Mouse (Mus musculus) adrenal gland, postnatal 4 days (tissue): ENCODE measurements around the gene Cnn1. TPM values are rescaled to one million over a fixed set of nuclear protein-coding genes. Genes with fewer than 3 reads are reported as not detected.
"Not testable (repeated sequence)": the region's sequence is repeated elsewhere in the genome, so short reads cannot be mapped to it uniquely, and the experiment has no call there.

ENCODE experiments used
- DNase-seq, 2 experiments: peaks; one replicate each; pipeline ENCODE4 v3.0.0; 2021 to 2022; ENCODE audit warnings: low spot score in 2 of 2, mixed read lengths in 2 of 2
- total RNA-seq, 2 experiments: library from RNA; stranded (reverse); gene quantifications; 2 replicates each; pipeline ENCODE4 v1.2.3; 2021

The Cnn1 gene
- total RNA-seq, 2 experiments from 2014 or later = 0.81 to 1.6 TPM

- no peak for DNase-seq
Measured at GRCm38 (mm10) chr9:22124169-22124568, 25.2 kb downstream of the Cnn1 start.

DNA sequence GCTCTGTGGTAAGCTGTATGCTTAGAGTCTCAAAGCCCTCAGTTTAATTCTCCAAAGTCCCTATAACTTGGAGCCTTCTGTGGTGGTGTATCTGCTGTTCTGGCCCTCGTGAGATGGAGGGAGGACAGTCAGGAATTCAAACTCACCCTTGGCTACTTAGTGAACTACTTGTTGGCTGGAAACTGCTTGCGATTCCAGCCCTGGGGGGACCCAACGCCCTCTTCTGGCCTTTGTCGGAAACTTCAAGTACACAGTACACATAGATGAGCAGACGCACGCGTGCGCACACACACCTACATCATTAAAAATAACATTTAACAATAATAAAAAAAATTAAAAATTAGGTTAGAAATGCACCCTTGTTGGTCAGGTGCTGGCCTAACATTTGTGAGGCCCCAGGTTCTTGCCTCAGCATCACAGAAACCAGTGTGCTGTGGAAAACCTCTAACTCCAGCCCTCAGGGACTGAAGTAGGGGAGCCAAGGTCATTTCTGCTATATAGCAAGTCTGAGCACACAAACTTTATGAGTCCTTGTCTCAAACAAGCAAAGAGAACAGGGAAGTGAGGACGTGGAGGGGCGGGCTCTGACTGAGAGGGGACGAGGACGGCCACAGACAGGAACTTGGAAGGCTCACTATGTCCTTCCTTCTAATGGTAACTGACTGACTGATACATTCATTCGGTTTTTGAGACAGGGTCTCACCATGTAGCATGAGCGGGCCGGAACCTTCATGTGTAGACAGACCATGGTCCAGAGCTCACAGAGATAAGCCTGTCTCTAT is 26.4 kb downstream of the Cnn1 start:
- DNase-seq = no peak

GRCm38 (mm10) chr9:22131226-22131981 is 32.4 kb downstream of the Cnn1 start:
- DNase-seq = no peak

- DNase-seq = no peak
Measured at GRCm38 (mm10) chr9:22132220-22132619, 33.2 kb downstream of the Cnn1 start.

DNA sequence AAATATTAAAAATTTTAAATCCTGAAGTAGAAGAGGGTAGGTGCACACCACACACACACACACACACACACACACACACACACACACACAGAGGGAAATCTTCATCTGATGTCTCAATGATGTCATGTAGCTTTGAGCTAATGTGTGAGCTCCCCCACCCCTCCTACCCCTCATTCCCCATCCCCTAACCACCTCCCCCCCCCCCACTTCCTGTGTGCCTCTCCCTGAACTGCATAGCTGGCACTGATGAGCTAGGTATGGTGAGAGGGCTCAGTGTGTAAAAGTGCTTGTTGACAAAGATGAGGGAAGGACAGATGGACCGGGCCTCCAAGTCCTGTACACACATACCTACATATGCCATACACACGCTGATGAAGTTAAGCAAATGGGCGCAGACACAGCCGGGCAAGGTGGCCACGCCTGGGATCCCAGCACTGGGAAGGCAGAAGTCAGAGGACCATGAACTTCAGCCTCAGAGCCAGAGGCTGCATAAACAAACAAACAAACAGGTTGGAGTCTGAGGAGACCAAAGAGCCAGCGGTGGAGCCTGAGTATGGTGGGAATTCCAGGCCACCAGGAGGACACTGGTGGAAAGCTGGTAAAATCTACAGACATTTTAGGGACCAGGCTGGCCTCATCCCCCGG is 35.4 kb downstream of the Cnn1 start:
- no peak for DNase-seq

DNA sequence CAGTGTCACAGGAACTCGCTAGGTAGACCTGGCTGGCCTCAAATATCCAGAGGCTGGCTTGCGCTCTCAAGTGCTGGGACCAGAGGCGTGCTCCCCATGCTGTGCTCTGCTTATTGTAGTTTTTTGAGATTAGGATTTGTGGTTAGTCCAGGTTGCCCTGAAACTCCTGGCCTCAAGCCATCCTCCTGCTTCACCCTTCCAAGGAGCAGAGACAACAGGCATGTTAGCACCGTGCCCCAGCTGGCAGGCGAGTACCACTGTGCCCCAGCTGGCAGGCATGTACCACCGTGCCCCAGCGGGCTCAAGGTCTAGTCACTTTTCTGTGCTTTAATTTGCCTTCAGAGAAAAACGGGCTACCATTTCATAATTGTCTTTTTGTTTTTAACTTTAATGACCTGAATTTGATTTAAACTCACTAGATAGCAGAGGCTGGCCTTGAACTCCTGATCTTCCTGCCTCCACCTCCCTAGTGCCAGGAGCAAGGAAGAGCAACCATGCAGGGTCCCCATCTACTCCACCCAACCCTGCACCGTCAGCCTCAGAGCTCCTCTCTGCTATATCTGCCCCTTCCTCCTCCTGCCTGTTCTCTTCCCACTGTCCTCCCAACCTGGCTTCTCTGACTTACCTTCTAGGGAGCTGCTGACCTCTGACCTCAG is 36.1 kb downstream of the Cnn1 start:
- DNase-seq = no peak

GRCm38 (mm10) chr9:22135644-22136390 is 36.8 kb downstream of the Cnn1 start, which contains the start of gene Acp5:
Gene Acp5 (minus strand): TSS chr9:22135711.
- DNase-seq = no peak

DNA sequence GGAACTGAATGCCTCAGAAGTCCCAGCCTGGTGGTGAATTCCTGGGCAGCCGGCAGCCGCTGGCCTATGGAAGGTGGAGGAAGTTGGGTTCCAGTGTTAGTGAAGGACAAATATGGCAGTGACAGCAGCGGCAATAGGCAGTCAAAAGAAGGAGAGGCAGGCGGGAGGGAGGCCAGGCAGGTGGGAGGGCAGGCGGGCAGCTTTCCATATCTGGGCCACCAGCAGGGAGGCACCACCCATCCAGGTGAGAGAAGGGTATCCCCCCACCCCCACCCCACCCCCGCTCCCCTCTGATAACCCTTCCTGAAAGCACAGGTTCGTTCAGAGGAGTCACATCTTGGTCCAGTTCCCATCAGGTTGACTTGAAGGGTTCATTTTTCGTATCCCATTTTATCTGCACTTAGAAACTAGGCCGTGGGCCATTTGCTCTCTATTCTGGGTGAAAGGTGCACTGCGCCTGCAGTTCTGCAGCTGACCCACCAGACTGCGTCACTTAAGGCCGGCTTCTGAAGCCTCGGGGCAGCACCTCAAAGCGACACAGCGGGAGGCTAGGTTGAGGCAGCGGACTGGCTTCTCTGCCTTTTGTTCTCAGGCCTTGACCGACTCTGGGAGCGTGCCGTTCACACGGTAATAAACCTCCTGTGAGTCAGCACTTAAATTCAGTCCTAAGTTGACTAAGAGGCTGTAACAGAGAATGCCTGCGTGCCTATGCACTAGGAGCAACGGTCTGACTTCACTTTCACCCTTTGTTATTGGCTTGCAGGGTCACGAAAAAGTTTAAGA is 37.9 kb downstream of the Cnn1 start:
- DNase-seq = no peak

DNA sequence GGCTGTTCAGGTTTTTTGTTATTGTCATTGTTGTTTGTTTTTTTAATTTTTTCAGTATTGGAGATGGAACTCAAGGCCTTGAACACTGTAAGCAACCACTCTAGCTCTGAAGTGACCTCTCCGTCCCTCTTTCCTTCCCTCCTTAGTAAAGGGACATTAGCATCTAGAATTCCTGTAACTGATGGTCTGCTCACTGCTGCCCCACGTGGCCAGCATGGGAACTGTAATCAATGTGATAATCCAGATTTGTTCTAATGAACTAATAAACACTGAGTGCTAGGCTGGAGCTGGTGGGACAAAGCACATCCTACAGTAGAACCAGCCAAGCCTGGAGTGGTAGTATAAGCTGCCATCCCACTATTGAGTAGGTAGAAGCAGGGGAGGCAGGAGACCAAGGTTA is 39.5 kb downstream of the Cnn1 start:
- DNase-seq = no peak

DNA sequence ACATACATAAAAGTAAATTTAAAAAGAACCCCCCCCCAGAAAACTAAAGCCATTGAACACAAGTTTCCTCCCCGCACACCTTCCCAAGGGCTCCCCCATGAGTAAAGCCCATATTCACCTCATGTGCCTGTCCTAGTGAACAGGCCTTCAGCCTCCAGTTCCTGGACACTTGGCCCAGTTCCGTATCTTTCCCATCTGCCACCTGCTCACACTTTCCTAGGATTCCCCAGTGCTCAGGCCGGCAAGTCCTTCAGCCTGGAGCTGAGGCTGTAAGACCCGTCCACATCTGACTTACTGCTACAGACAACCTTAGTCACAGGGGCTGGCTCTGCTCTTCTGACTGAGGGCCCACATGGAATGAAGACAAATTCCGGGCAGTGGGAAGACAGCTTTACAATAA is 40.7 kb downstream of the Cnn1 start:
- no peak for DNase-seq

DNA sequence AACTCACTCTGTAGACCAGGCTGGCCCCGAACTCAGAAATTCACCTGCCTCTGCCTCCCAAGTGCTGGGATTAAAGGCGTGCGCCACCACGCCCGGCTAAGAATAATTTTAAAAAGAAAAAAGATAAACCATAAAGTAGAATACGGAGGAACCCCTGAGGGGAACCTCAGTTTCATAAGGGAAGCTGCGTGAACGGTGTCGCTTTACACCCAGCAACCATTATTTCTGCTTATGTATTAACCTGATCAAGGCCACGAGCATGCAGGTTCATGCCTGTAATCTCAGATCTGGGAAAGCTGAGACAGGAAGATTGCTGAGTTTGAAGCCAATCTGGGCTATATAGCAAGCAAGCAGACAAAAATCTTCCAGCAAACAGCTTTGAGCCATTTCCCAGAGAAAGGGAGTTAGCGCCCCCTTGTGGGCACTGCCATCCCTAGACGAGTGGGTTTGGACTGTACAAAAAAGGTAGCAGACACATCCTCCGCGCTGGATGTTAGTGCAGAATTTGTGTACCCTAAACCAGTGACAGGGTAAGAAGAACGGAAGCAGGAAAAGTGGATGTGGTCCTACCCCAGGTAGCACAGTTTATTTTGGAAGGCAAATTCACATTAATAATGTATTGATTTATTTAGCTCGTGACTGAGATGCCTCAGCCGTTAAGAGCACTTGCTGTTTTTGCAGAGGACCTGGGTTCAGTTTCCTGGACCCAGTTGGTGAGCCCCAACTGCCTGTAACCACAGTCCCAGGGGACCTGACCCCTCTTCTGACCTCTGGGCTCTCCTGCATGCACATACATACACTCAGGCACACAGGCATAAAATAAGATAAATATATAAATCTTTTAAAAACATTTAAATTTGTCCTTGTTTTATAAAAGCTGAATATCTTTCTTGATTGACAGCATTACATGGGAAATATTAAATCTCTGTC is 44.4 kb downstream of the Cnn1 start:
- peak; percentile 77 to 78 for DNase-seq

DNA sequence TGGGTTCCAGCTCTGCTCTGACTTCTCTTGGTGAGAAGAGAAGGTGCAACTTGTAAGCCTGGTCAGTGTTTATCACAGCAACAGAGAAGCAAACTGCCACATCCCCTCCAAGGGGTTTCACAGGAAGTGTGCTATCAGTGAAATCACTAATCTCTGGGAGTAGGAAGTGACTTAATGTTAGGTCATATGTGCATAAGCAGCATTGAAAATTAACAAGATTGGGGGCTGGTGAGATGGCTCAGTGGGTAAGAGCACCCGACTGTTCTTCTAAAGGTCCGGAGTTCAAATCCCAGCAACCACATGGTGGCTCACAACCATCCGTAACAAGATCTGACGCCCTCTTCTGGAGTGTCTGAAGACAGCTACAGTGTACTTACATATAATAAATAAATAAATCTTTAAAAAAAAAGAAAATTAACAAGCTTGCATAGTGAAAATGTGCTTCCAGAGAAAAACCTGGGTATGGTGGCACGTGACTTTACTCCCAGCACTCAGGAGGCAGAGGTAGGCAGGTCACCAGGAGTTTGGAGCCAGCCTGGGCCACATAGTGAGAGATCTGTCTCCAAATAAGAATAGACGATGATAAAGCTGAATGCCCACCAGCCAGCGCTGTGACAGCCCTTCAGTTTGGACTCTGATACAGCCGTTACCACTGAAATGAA is 45.4 kb downstream of the Cnn1 start:
- no peak for DNase-seq

DNA sequence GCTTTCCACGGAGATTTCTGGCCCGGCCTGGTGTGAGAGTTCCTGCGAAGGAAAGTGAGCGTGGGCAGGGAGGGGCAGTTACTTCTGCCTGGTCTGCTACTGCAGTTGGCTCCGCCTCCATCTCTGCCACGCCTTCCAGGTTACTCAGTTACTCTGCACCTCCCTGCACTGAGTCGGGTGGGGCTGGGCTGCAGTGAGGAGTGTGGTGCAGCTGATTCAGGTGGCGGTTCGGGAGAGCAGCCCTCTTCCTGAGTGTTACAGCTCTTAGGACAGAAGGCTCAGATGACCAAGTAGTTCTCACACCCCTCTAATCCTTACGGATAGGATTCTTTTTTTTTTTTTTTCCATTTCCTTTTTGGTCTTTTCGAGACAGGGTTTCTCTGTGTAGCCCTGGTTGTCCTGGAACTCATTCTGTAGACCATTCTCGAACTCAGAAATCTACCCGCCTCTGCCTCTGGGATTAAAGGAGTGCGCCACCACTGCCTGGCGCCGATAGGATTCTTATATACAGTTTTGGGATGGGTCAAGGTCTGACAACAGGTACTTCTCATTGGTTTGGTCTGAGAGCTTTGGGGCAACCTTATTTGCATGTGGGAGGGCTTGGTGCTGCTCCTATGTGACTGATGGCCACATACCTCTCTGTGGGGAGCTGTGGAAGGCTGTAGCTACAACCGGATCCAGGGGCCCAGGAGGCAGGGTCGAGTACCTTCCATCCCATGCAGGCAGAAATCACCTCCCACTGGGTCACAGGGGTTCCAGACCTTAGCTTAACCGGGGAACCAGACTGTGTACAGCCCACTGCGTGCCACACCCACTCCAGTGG is 50.6 kb downstream of the Cnn1 start:
- no peak for DNase-seq

GRCm38 (mm10) chr9:22150249-22150693 is 51.3 kb downstream of the Cnn1 start:
- DNase-seq = not testable (repeated sequence)

GRCm38 (mm10) chr9:22150946-22151345 is 51.9 kb downstream of the Cnn1 start:
- no peak for DNase-seq

- DNase-seq = no peak
Measured at GRCm38 (mm10) chr9:22153810-22154209, 54.8 kb downstream of the Cnn1 start.

DNA sequence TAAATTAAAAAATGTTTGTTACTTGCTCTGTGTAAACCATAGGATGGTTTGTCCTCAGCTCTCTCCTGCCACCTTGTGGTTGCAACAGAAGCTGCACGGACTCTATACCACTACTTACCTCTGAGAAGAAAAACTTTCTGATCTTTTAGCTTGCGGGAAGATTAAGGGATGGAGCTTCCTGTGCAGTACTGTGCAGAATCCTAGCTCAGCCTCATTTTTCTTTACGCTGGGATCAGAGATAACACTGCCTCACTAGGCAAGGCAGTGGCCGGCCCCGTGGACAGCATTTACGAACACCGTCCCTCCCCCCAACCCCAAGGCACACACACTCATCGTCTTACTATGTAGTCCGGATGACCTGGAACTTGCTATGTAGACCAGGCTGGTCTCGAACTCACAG is 56.6 kb downstream of the Cnn1 start:
- DNase-seq = no peak
